Mouse (Mus musculus): Measurements from ENCODE around the gene Brsk1.

DNA sequence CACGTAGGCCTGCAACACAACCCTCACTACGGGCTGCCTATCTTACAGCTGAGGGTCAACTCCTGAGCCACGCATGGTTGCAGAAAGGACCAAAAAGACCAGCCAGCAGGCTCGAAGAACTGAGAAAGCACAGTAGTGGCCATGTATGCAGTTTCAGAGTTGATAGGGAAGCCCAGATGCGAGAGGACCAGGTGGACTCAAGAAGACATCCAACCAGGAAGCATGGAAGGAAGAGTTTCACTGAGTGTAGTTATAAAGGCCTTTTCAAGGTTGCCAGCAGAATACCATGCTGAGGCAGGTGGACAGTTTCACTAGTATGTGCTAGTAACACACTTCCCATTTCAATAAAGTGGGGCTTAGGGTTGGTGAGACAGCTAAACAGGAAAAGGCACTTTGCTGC, 37.7 kb upstream of the Brsk1 start:
- TF ChIP-seq EP300 (IDR thresholded peaks at IDR 0.05; ENCODE audit: insufficient read depth, low read depth, low read length) (no peak), CTCF (IDR thresholded peaks at IDR 0.05) (no peak), POLR2A (IDR thresholded peaks at IDR 0.05; ENCODE audit: insufficient read depth, low read depth, low read length) (no peak)

Measured in heart, adult 2 months (tissue).